Mouse (Mus musculus) spleen, adult 12 weeks (tissue): Measurements from ENCODE around the gene Olfr1229.

Source experiments
- DNase-seq: peaks from one replicate; pipeline ENCODE4 v3.0.0; 2022; ENCODE audit warnings: low spot score

Olfr1229 gene

GRCm38 (mm10) chr2:89287914-89288313, at the start of gene Olfr1229:
Olfr1229 (minus strand) TSS chr2:89288014.
- no peak for DNase-seq

GRCm38 (mm10) chr2:89329575-89329974, 41.8 kb upstream of the Olfr1229 start, which contains the start of gene Olfr1232:
Olfr1232 (minus strand) TSS chr2:89329675.
- DNase-seq, result no peak

- DNase-seq, result no peak
These were observed 19.2 kb upstream of the Olfr1229 start, which contains the start of gene Olfr1231 for GRCm38 (mm10) chr2:89306974-89307373. Olfr1231 (minus strand) TSS chr2:89307074.

GRCm38 (mm10) chr2:89297168-89297567, 9.4 kb upstream of the Olfr1229 start, which contains the start of gene Olfr1230:
Olfr1230 (minus strand) TSS chr2:89297268.
- no peak for DNase-seq

- no peak for DNase-seq
These were observed 33.9 kb downstream of the Olfr1229 start, which contains the start of gene Olfr1228 for GRCm38 (mm10) chr2:89253962-89254361. Olfr1228 (minus strand) TSS chr2:89254062.
